Mouse (Mus musculus) adrenal gland, adult (tissue): ENCODE measurements around the gene Tex14.
"Not testable (repeated sequence)": the region's sequence is repeated elsewhere in the genome, so short reads cannot be mapped to it uniquely, and the experiment has no call there.

Experiments used
- DNase-seq, 2 experiments: peaks; one replicate each; pipeline ENCODE4 v3.0.0; 2022 to 2023; ENCODE audit warnings: low spot score in 1 of 2; ENCODE audit not compliant: inconsistent age in 2 of 2

The Tex14 gene

GRCm38 (mm10) chr11:87404876-87405275, at the start of gene Tex14, which contains the start of gene Rad51c:
TSS of gene Tex14 (plus strand) at chr11:87405065.
TSS of gene Rad51c (minus strand) at chr11:87404954.
- DNase-seq, result peak in 1 of 2 experiments; percentile 51

- peak; percentile 37 to 80 for DNase-seq
These were observed 47.3 kb upstream of the Tex14 start for GRCm38 (mm10) chr11:87357317-87358300.

- peak; percentile 88 to 95 for DNase-seq
These were observed 46.3 kb upstream of the Tex14 start, which contains the start of gene Ppm1e for GRCm38 (mm10) chr11:87358331-87359261. TSS of gene Ppm1e (minus strand) at chr11:87359023.

GRCm38 (mm10) chr11:87359262-87359612, 45.6 kb upstream of the Tex14 start:
- DNase-seq, result no peak

- no peak for DNase-seq
These were observed 39.7 kb upstream of the Tex14 start for GRCm38 (mm10) chr11:87365120-87365519.

GRCm38 (mm10) chr11:87367061-87367460, 37.8 kb upstream of the Tex14 start:
- DNase-seq, result no peak

GRCm38 (mm10) chr11:87367865-87368580, 36.8 kb upstream of the Tex14 start:
- no peak for DNase-seq

- peak; percentile 38 to 75 for DNase-seq
These were observed 20.3 kb upstream of the Tex14 start for GRCm38 (mm10) chr11:87384551-87384950.

GRCm38 (mm10) chr11:87385676-87386075, 19.2 kb upstream of the Tex14 start:
- no peak for DNase-seq

- peak; percentile 21 to 77 for DNase-seq
These were observed 11.0 kb upstream of the Tex14 start for GRCm38 (mm10) chr11:87393855-87394254.

- no peak for DNase-seq
These were observed 6.5 kb upstream of the Tex14 start for GRCm38 (mm10) chr11:87398402-87398801.

- DNase-seq, result peak; percentile 97 to 99
These were observed 583 bp upstream of the Tex14 start for GRCm38 (mm10) chr11:87404111-87404853.

- DNase-seq, result not testable (repeated sequence)
These were observed 8.5 kb downstream of the Tex14 start for GRCm38 (mm10) chr11:87413412-87413811.

- no peak for DNase-seq
These were observed 11.3 kb downstream of the Tex14 start for GRCm38 (mm10) chr11:87416120-87416519.

- DNase-seq, result no peak
These were observed 16.0 kb downstream of the Tex14 start for GRCm38 (mm10) chr11:87420861-87421260.

- peak in 1 of 2 experiments; percentile 78 for DNase-seq
These were observed 16.9 kb downstream of the Tex14 start for GRCm38 (mm10) chr11:87421760-87422201.

GRCm38 (mm10) chr11:87422511-87423340, 17.9 kb downstream of the Tex14 start:
- peak; percentile 88 to 97 for DNase-seq

GRCm38 (mm10) chr11:87423551-87424325, 18.9 kb downstream of the Tex14 start:
- peak in 1 of 2 experiments; percentile 53 for DNase-seq
